Mouse (Mus musculus) mouse embryonic stem cell (cell line): ENCODE measurements around the gene Nudt6.

Experiments
- in situ Hi-C, 2 experiments: fragments of 300-500 bp; cut with MboI; formaldehyde crosslinking; loops; 1 replicate in 1 of 2; 3 replicates in 1 of 2; pipeline ENCODE4 v1.14.3; 2019 to 2020; ENCODE audit warnings: low sequenced_read_pairs in 2 of 2, low pct_unique_long_range_greater_than_20kb in 1 of 2, mixed read lengths in 1 of 2; ENCODE audit not compliant: unreplicated experiment in 1 of 2

Nudt6 gene

GRCm38 (mm10) chr3:37397646-37398045, 22.4 kb downstream of the Nudt6 start:
- in situ Hi-C loops, result no loop called here

- in situ Hi-C loops, result no loop called here
Observed at GRCm38 (mm10) chr3:37396930-37397608, 22.9 kb downstream of the Nudt6 start.

GRCm38 (mm10) chr3:37387310-37387709, 32.7 kb downstream of the Nudt6 start:
- in situ Hi-C loops, result no loop called here

- in situ Hi-C loops, result no loop called here
Observed at GRCm38 (mm10) chr3:37383096-37383765, 36.8 kb downstream of the Nudt6 start.

DNA sequence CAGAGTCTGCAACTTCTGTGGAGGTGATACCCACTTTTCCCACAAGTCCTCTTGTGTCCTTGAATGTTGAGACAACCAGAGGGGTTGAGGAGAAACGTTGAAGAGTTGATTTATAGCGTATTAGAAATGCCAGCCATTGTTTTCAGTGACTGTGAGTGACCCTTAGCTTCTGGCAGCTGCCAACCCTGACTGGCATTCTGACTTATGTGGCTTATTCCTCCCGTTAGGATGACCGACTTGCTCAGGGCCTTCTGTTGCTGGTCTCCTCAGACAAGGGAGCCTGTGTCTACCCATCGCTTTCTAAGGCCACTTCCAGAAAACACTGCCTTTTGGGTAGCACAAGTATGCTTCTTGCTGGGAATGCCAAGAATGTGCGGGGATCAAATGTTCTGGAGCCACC, 38.6 kb downstream of the Nudt6 start:
- in situ Hi-C loops, result no loop called here

DNA sequence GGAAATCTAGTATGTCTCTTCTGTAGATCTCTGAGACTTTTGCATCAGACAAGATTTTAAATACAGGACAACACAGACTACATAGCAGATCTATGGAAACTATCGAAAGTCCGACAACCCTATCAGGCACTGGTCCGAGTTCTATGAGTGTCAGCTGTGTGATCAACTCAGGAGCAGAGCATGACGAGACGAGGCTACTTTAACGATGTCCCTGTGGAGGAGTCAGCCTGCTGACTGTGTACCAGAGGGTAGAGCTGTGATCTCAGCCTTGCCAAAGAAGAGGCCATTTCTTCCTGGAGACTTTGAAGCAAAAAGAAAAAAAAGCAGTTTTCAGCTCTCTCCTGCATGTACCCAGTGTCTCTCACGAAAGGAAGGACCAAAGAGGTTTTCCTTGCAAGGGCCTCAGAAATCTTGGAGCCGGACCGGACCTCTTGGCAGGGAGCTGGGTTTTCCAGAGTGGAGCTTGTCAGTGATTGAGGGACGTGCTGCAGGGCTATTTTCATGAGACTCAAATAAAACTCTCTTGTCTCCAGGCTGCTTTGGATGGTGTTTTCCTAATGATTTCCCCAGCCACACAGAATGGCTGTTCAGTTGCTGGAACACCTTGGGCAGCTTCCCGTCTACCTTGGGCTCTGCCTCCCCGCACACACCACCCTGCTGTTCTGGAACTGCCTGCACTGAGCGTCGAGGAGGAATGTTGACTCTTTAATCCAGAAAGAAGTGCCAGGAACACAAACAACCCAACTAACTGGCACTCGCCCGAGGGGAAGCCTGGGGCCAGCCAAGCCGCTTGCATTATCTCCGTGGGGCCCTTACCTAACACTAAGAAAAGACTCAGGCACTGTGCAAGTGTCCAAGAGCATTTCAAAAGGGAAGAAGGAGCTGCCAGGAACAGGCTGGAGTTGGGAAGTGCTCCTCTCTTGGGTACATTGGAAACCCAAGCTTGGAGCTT, 39.8 kb downstream of the Nudt6 start:
- in situ Hi-C loops, result no loop called here

GRCm38 (mm10) chr3:37379201-37379600, 40.8 kb downstream of the Nudt6 start:
- in situ Hi-C loops, result no loop called here

DNA sequence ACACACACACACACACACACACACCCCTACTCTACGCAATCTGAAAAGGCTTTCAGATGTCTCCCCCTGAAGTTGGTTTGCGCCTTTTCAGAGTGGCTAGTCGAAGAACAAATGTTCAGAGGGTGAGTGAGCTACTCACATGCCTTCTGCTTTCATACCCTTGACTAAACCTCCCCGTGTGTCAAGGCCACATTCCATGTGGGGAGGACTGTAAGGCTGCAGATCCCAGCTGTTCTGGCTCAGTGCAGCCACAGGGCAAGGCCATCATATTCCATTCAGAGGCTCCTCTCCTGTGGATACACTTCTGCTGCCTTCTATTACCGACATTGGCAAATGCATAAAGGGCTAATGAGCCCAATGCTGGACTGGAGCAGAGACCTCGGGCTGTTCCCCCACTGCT, 41.6 kb downstream of the Nudt6 start:
- in situ Hi-C loops, result no loop called here

GRCm38 (mm10) chr3:37377926-37378325, 42.1 kb downstream of the Nudt6 start:
- in situ Hi-C loops, result no loop called here

GRCm38 (mm10) chr3:37373712-37374111, 46.3 kb downstream of the Nudt6 start:
- in situ Hi-C loops, result no loop called here

DNA sequence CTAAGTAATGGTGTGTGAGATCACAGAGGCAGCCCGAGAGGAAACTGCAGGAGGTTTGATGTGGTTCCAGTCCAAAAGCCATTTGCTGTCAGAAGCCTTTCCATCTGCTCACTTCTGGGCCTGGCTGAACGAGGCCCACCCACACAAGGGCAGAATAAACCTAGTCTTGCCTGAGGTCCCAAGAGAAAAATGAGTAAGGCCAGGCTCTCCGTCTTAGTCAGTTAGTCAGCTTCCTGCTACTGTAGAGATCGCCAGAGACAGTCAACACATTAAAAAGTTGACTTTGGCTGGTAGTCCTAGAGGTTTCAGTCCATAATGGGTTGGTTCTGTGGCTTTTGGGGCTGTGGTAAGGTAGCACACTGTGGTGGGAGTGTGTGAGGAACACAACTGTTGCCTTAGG, 49.6 kb downstream of the Nudt6 start:
- in situ Hi-C loops, result no loop called here

GRCm38 (mm10) chr3:37366381-37367053, 53.5 kb downstream of the Nudt6 start:
- in situ Hi-C loops, result no loop called here

GRCm38 (mm10) chr3:37365976-37366375, 54.0 kb downstream of the Nudt6 start:
- in situ Hi-C loops, result no loop called here

DNA sequence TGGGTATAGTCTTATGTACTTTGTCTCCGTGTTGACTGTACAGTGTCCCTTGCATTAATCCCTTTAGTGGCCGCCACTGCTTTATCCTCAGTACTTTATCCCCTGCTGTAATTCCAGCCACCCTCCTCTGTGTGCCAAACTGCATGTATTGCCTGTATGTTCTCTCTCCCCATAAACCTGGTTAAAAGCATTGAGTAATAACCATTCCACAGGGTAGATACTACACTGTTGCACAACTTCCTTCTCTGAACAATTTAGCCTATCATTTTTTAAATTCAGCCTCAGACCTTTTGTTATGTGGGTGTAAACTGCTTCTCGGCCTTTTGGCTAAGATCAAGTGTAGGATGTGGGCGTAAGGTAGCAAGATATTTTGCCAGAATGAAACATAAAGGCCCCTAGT, 54.9 kb downstream of the Nudt6 start:
- in situ Hi-C loops, result no loop called here

DNA sequence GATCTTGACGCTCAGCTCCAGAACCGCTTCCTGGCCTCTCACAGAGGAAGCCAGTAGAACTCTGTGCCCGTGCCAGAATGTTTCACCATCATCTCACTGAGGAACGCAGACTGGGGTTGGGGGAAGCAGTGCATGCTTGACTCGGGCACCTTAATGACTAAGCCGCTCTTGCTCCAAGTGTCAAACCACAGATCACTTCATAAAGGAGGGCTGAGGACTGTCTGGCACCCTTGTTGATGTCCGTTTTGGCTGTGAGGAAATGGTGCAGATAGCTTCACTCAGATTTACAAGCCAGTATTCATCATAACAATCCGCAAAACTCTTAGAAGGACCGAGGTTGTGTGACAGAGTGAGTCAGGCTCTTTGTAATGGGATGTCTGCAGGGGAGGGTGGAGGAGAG, 59.3 kb downstream of the Nudt6 start:
- in situ Hi-C loops, result no loop called here
